Mouse (Mus musculus) MEL (cell line): ENCODE data around the gene Rab7. TPM values are rescaled to one million over a fixed set of nuclear protein-coding genes. Genes with fewer than 3 reads are reported as not detected.

Experiments used
- DNase-seq: peaks from one replicate; pipeline ENCODE4 v3.0.0; 2011; ENCODE audit warnings: low read depth, low spot score
- H3K27ac ChIP-seq: 2 replicates; pipeline ENCODE4 v1.5.1; 2012; ENCODE audit warnings: low read depth, mild to moderate bottlenecking, control low read depth, low read length, moderate library complexity; ENCODE audit not compliant: control insufficient read depth
- H3K27me3 ChIP-seq, 2 experiments: fragments of 150-350 bp in 1 of 2; sonication (generic) in 1 of 2; 2 replicates each; pipeline ENCODE4 v1.6.1; 2012; ENCODE audit warnings: low read length in 2 of 2, mild to moderate bottlenecking in 2 of 2, improper control_type of control experiment in 1 of 2, moderate library complexity in 1 of 2; ENCODE audit not compliant: insufficient read depth in 2 of 2, control insufficient read depth in 1 of 2
- H3K36me3 ChIP-seq, 2 experiments: 2 replicates each; pipeline ENCODE4 v1.6.1; 2012 to 2014; ENCODE audit warnings: low read length in 2 of 2, improper control_type of control experiment in 1 of 2, inconsistent platforms in 1 of 2, mild to moderate bottlenecking in 1 of 2; ENCODE audit not compliant: insufficient read depth in 2 of 2, control insufficient read depth in 1 of 2
- H3K4me1 ChIP-seq, 2 experiments: fragments of 150-350 bp in 1 of 2; sonication (generic) in 1 of 2; 2 replicates each; pipeline ENCODE4 v1.6.1; 2012; ENCODE audit warnings: low read length in 2 of 2, improper control_type of control experiment in 1 of 2, mild to moderate bottlenecking in 1 of 2; ENCODE audit not compliant: insufficient read depth in 2 of 2, control insufficient read depth in 1 of 2
- H3K4me3 ChIP-seq, 2 experiments: fragments of 150-350 bp in 1 of 2; sonication (generic) in 1 of 2; 2 replicates each; pipeline ENCODE4 v1.5.1; 2012; ENCODE audit warnings: low read depth in 2 of 2, low read length in 2 of 2, mild to moderate bottlenecking in 2 of 2, moderate library complexity in 2 of 2, control low read depth in 1 of 2, improper control_type of control experiment in 1 of 2; ENCODE audit not compliant: control insufficient read depth in 1 of 2, insufficient read depth in 1 of 2
- H3K79me2 ChIP-seq: 2 replicates; pipeline ENCODE4 v1.6.1; 2012; ENCODE audit warnings: mild to moderate bottlenecking, low read length, moderate library complexity; ENCODE audit not compliant: control insufficient read depth, poor library complexity, insufficient read depth
- H3K9ac ChIP-seq: 2 replicates; pipeline ENCODE4 v1.6.1; 2012; ENCODE audit warnings: low read depth, mild to moderate bottlenecking, control low read depth, low read length, moderate library complexity; ENCODE audit not compliant: control insufficient read depth, poor library complexity, severe bottlenecking
- H3K9me3 ChIP-seq: fragments of 150-350 bp; sonication (generic); replicated peaks from 2 replicates; pipeline ENCODE4 v1.6.1; 2012; ENCODE audit warnings: mild to moderate bottlenecking, low read length, improper control_type of control experiment, moderate library complexity; ENCODE audit not compliant: insufficient read depth
- BHLHE40 ChIP-seq: IDR thresholded peaks from 2 replicates; pipeline ENCODE4 v1.6.1; 2012; ENCODE audit warnings: low read depth, mild to moderate bottlenecking, inconsistent platforms, low read length, improper control_type of control experiment, borderline replicate concordance
- CHD1 ChIP-seq: IDR thresholded peaks from 2 replicates; pipeline ENCODE4 v1.6.1; 2012; ENCODE audit warnings: low read depth, mild to moderate bottlenecking, inconsistent platforms, low read length, improper control_type of control experiment
- CTCF ChIP-seq, 3 experiments: IDR thresholded peaks in 2 of 3; conservative IDR thresholded peaks in 1 of 3; 2 replicates each; pipeline ENCODE4 v1.5.1; 2011 to 2012; ENCODE audit warnings: low read length in 3 of 3, low read depth in 2 of 3, mild to moderate bottlenecking in 2 of 3, improper control_type of control experiment in 1 of 3, inconsistent platforms in 1 of 3, mixed read lengths in 1 of 3, moderate library complexity in 1 of 3; ENCODE audit not compliant: control insufficient read depth in 1 of 3, insufficient read depth in 1 of 3, poor library complexity in 1 of 3, severe bottlenecking in 1 of 3
- E2F4 ChIP-seq: IDR thresholded peaks from 2 replicates; pipeline ENCODE4 v1.6.1; 2011; ENCODE audit warnings: low read depth, low read length, improper control_type of control experiment, borderline replicate concordance
- EP300 ChIP-seq, 2 experiments: IDR thresholded peaks; 2 replicates each; pipeline ENCODE4 v1.6.1; 2011; ENCODE audit warnings: improper control_type of control experiment in 2 of 2, low read length in 2 of 2, low read depth in 1 of 2, mild to moderate bottlenecking in 1 of 2
- ETS1 ChIP-seq: IDR thresholded peaks from 2 replicates; pipeline ENCODE4 v1.6.1; 2012; ENCODE audit warnings: low read depth, mild to moderate bottlenecking, inconsistent platforms, low read length, improper control_type of control experiment, moderate library complexity
- GATA1 ChIP-seq: IDR thresholded peaks from 2 replicates; pipeline ENCODE4 v1.6.1; 2011; ENCODE audit warnings: low read depth, low read length, improper control_type of control experiment
- HCFC1 ChIP-seq: IDR thresholded peaks from 2 replicates; pipeline ENCODE4 v1.6.1; 2012; ENCODE audit warnings: low read depth, mild to moderate bottlenecking, inconsistent platforms, low read length, improper control_type of control experiment, moderate library complexity
- JUND ChIP-seq: IDR thresholded peaks from 2 replicates; pipeline ENCODE4 v1.6.1; 2011; ENCODE audit warnings: low read depth, mild to moderate bottlenecking, improper control_type of control experiment, low read length
- KAT2A ChIP-seq: conservative IDR thresholded peaks from 2 replicates; pipeline ENCODE4 v1.6.1; 2012; ENCODE audit warnings: low read depth, low read length, improper control_type of control experiment, inconsistent platforms
- MAX ChIP-seq: IDR thresholded peaks from 2 replicates; pipeline ENCODE4 v1.6.1; 2011; ENCODE audit warnings: low read length, improper control_type of control experiment
- MEF2A ChIP-seq: IDR thresholded peaks from 2 replicates; pipeline ENCODE4 v1.6.1; 2014; ENCODE audit warnings: low read depth, mild to moderate bottlenecking, inconsistent platforms, low read length, improper control_type of control experiment; ENCODE audit not compliant: poor library complexity, insufficient replicate concordance, severe bottlenecking; ENCODE audit errors: extremely low read depth
- MYB ChIP-seq: IDR thresholded peaks from 2 replicates; pipeline ENCODE4 v1.6.1; 2011; ENCODE audit warnings: mild to moderate bottlenecking, low read depth, low read length, improper control_type of control experiment
- MYC ChIP-seq: IDR thresholded peaks from 2 replicates; pipeline ENCODE4 v1.6.1; 2011; ENCODE audit warnings: low read depth, mild to moderate bottlenecking, low read length, improper control_type of control experiment, moderate library complexity
- POLR2A ChIP-seq, 2 experiments: IDR thresholded peaks; 2 replicates each; pipeline ENCODE4 v1.6.1; 2011 to 2012; ENCODE audit warnings: low read length in 2 of 2, mild to moderate bottlenecking in 2 of 2, control low read depth in 1 of 2, improper control_type of control experiment in 1 of 2, low read depth in 1 of 2, moderate library complexity in 1 of 2; ENCODE audit not compliant: control insufficient read depth in 1 of 2, insufficient read depth in 1 of 2, poor library complexity in 1 of 2
- POLR2AphosphoS2 ChIP-seq: IDR thresholded peaks from 2 replicates; pipeline ENCODE4 v1.6.1; 2011; ENCODE audit warnings: low read length, improper control_type of control experiment
- RAD21 ChIP-seq: IDR thresholded peaks from 2 replicates; pipeline ENCODE4 v1.6.1; 2011; ENCODE audit warnings: mild to moderate bottlenecking, low read depth, low read length, improper control_type of control experiment
- SIN3A ChIP-seq: IDR thresholded peaks from 2 replicates; pipeline ENCODE4 v1.6.1; 2012; ENCODE audit warnings: low read length, improper control_type of control experiment, inconsistent platforms
- SMC3 ChIP-seq: IDR thresholded peaks from 2 replicates; pipeline ENCODE4 v1.6.1; 2011; ENCODE audit warnings: low read depth, low read length, improper control_type of control experiment
- UBTF ChIP-seq: IDR thresholded peaks from 2 replicates; pipeline ENCODE4 v1.6.1; 2012; ENCODE audit warnings: low read depth, mild to moderate bottlenecking, inconsistent platforms, low read length, improper control_type of control experiment, moderate library complexity, borderline replicate concordance; ENCODE audit not compliant: insufficient read depth
- USF2 ChIP-seq, 2 experiments: IDR thresholded peaks; 2 replicates each; pipeline ENCODE4 v1.6.1; 2011 to 2012; ENCODE audit warnings: improper control_type of control experiment in 2 of 2, low read length in 2 of 2, borderline replicate concordance in 1 of 2, inconsistent platforms in 1 of 2, low read depth in 1 of 2, mild to moderate bottlenecking in 1 of 2; ENCODE audit not compliant: insufficient read depth in 1 of 2
- ZMIZ1 ChIP-seq: IDR thresholded peaks from 2 replicates; pipeline ENCODE4 v1.6.1; 2012; ENCODE audit warnings: low read depth, mild to moderate bottlenecking, inconsistent platforms, low read length, improper control_type of control experiment, moderate library complexity
- ZNF384 ChIP-seq: IDR thresholded peaks from 2 replicates; pipeline ENCODE4 v1.6.1; 2012; ENCODE audit warnings: low read depth, mild to moderate bottlenecking, inconsistent platforms, low read length, improper control_type of control experiment
- polyA plus RNA-seq, 2 experiments: library from polyadenylated mRNA; stranded (reverse) in 1 of 2; unstranded in 1 of 2; fragments of >175 nt in 1 of 2; fragments of >200 nt in 1 of 2; gene quantifications; 2 replicates each; pipeline versions ENCODE4 v1.2.1 to v1.2.4; 2012; ENCODE audit warnings: low replicate concordance in 2 of 2, low read depth in 1 of 2; ENCODE audit not compliant: insufficient read length in 2 of 2, insufficient read depth in 1 of 2, missing spikeins in 1 of 2
- total RNA-seq: library from RNA; depleted of rRNA; stranded (reverse); fragments of 300-350 nt; gene quantifications from 2 replicates; pipeline ENCODE4 v1.2.3, GENCODE M21; 2012

The Rab7 gene
- total and polyA plus RNA-seq, 3 experiments, result 47.6 to 362 (median 234) TPM

- peak; percentile 83 to 88; a peak in 3 of 4 replicates for TF ChIP-seq POLR2A (IDR thresholded peaks at IDR 0.05; ENCODE audit: control insufficient read depth in 1 of 2, insufficient read depth in 1 of 2, low read depth in 1 of 2, low read length in 2 of 2, poor library complexity in 1 of 2)
- no peak for TF ChIP-seq CHD1
- TF ChIP-seq MAX, result peak; percentile 71
- no peak for TF ChIP-seq SMC3
- no peak for TF ChIP-seq RAD21
Measured at GRCm38 (mm10) chr6:88044577-88045405, at the start of gene Rab7 (continued).

- H3K27ac ChIP-seq, result no peak overlapping the region
- TF ChIP-seq ETS1 (no peak), SMC3 (peak; percentile 20; the same call in 1 of the 2 replicates), CTCF (IDR thresholded peaks at IDR 0.05 in 2 of 3, conservative IDR thresholded peaks at IDR 0.05 in 1 of 3; ENCODE audit: control insufficient read depth in 1 of 3, insufficient read depth in 1 of 3, low read depth in 2 of 3, low read length in 3 of 3, poor library complexity in 1 of 3, severe bottlenecking in 1 of 3) (peak; percentile 25 to 31 (median 26); a peak in 3 of 6 replicates)
- TF ChIP-seq, all 39 proteins: peak for 2
- Histone ChIP-seq H3K36me3 (peaks cover 18 to 43% of the 10 kb centered on the region in 2 experiments), H3K4me1 (peaks cover 9% of the 10 kb centered on the region in 2 experiments), H3K4me3 (no peak overlapping the region), H3K9ac (no peak overlapping the region), H3K79me2 (peaks cover 36% of the 10 kb centered on the region), H3K9me3 (no peaks in the 10 kb centered on the region), H3K27me3 (no peaks in the 10 kb centered on the region)
- peak; percentile 51 for DNase-seq
Measured at GRCm38 (mm10) chr6:88088971-88089370, 43.9 kb upstream of the Rab7 start.

GRCm38 (mm10) chr6:88084278-88085151 lies 39.4 kb upstream of the Rab7 start, which contains the start of gene Rpn1:
TSS of gene Rpn1 (plus strand) at chr6:88084482.
- DNase-seq, result peak; percentile 97
- no peaks in the 10 kb centered on the region for H3K27me3 ChIP-seq
- H3K9ac ChIP-seq, result peak within 1 kb of the TSS; percentile 97
- peak within 1 kb of the TSS; percentile 86 to 97 for H3K4me3 ChIP-seq
- no peaks in the 10 kb centered on the region for H3K9me3 ChIP-seq
- H3K27ac ChIP-seq, result peak within 1 kb of the TSS; percentile 71
- peaks cover 35% of the 10 kb centered on the region for H3K79me2 ChIP-seq
- H3K4me1 ChIP-seq, result peaks cover 9 to 22% of the 10 kb centered on the region in 2 experiments
- peaks cover 14 to 28% of the 10 kb centered on the region in 2 experiments for H3K36me3 ChIP-seq
- TF ChIP-seq KAT2A, result no peak; the same call in 1 of the 2 replicates
- TF ChIP-seq POLR2AphosphoS2, result peak; percentile 70; the same call in 1 of the 2 replicates
- no peak for TF ChIP-seq MEF2A
- no peak for TF ChIP-seq GATA1
- 0 out of 2 replicates have a peak, but pooled peaks have one; percentile 12 for TF ChIP-seq UBTF
- TF ChIP-seq MYC, result peak; percentile 90
- TF ChIP-seq EP300 (IDR thresholded peaks at IDR 0.05; ENCODE audit: low read depth in 1 of 2, low read length in 2 of 2), result no peak
- TF ChIP-seq USF2 (IDR thresholded peaks at IDR 0.05; ENCODE audit: borderline replicate concordance in 1 of 2, insufficient read depth in 1 of 2, low read depth in 1 of 2, low read length in 2 of 2), result no peak
- no peak for TF ChIP-seq MYB
- no peak for TF ChIP-seq JUND
- peak; percentile 68; the same call in 1 of the 2 replicates for TF ChIP-seq ZMIZ1
- TF ChIP-seq SIN3A, result peak; percentile 88
- no peak for TF ChIP-seq BHLHE40
- TF ChIP-seq E2F4, result no peak
- no peak for TF ChIP-seq CHD1
- no peak for TF ChIP-seq ETS1
- no peak for TF ChIP-seq RAD21
- peak; percentile 86 for TF ChIP-seq HCFC1
- peak; percentile 86 to 93; a peak in 3 of 4 replicates for TF ChIP-seq POLR2A (IDR thresholded peaks at IDR 0.05; ENCODE audit: control insufficient read depth in 1 of 2, insufficient read depth in 1 of 2, low read depth in 1 of 2, low read length in 2 of 2, poor library complexity in 1 of 2)
- TF ChIP-seq ZNF384, result no peak
